Mouse (Mus musculus): ENCODE measurements around the gene Vezf1.

Gene Vezf1

DNA sequence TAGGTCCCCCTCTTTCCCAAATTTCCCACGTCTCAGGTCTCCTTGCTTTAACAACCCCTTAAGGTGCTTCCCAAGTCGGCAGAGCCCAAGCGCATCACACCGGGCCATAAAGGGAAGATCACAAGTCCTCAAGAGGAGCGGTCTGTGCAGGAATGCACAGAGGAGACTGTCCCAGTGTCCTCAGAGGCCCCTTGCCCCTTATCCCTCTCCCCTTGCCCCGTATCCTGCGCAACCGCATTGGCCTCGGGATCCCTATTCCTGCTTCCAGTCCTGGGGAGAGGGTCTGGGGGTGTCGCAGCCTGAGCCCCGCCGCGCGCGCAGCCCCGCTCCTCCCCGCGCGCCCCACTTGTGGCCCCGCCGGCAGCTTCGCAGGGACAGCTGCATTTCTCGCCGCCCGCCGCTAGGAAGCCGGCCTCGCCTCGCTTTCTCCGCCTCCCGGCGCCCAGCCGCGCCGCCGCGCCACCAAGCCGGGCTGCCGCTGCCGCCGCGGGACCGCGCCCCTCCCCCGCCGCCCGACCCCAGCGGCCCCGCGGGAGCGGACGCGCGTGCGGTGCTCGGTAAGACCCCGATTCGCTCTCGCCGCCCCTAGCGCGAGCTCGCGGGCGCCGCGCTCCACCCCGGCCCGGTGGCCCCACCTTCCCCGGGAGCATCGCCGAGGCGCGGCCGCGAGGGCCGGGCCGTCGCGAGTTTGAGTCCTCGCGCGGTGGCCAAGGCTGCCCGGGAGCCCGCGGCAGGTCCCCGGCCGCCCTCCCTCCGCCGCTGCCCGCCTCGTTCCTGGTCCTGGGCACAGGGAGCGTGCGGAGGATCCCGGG is 30.9 kb downstream of the Vezf1 start:
- in situ Hi-C loops (cut with MboI, MseI), result no loop called here

DNA sequence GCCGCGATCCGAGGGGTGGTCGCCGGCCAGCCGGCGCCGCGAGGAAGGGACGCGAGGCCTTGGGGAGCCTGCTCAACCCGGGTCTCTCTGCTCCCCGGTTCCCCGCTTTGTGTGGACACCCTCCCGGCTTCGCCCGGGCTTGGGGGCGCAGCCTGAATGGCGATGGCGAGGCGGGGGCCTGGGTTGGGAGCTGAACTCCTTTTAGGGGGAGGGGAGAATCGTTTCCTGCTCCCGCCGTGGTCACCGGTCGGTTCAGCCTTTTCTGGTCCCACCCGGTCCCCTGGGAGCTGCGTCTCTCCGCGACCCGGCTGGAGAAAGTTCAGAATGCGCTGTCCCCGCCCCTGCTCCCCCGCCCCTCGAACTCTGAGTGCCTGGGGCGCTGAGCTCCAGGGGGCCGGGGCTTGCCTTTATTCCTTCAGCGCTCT is 31.5 kb downstream of the Vezf1 start:
- in situ Hi-C loops (cut with MboI, MseI), result no loop called here

DNA sequence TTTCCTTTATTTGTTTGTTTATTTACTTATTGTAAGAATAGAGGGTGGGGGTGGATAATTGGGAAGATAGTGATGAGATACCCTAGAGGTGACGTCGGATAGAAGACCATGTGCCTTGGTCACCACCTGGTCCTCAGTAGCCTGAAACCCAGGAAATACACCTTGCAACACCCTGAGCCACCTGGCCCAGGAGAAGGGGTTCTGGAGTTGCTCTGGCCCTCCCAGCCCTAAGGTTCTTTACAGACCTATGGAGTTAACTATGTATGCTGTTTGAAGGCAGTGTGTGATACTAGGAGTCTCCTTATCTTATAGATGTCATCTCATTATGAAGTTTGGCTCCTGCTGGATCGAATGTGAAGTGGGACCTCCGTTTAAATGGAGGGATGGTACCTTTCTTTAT is 32.1 kb downstream of the Vezf1 start:
- in situ Hi-C loops (cut with MboI, MseI), result no loop called here

DNA sequence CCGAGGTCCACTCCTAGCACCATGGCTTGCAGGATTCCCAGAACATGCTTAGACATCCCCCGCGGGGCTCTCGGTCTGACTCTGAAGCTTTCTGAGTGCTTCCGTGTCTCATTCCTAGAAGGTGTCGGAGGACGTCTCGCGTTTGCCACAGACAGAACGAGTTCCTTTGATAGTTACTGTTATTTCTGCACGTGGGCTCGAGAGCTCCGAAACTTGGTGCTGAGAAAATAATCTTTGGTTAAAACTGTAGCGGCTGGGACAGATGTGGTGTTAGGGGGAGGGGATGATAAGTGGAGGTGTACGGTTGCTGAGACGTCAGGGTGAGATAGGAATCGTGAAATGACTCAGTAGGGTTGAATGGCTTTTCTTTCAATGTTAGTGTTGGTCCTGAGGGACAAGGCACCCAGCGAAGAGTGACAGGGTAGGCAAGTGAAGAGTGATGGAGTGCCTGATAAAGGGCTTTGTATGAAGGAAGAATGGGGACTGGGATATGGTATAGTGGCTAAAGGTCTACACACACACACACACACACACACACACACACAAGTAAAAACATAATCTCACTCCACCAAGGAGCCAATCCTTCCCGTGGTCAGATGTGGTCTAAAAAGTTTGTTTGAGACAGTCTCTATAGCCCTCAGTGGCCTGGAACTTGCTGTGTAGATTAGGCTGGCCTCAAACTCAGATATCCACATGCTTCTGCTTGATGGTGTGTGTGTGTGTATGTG is 35.3 kb downstream of the Vezf1 start:
- in situ Hi-C loops (cut with MboI, MseI), result no loop called here

DNA sequence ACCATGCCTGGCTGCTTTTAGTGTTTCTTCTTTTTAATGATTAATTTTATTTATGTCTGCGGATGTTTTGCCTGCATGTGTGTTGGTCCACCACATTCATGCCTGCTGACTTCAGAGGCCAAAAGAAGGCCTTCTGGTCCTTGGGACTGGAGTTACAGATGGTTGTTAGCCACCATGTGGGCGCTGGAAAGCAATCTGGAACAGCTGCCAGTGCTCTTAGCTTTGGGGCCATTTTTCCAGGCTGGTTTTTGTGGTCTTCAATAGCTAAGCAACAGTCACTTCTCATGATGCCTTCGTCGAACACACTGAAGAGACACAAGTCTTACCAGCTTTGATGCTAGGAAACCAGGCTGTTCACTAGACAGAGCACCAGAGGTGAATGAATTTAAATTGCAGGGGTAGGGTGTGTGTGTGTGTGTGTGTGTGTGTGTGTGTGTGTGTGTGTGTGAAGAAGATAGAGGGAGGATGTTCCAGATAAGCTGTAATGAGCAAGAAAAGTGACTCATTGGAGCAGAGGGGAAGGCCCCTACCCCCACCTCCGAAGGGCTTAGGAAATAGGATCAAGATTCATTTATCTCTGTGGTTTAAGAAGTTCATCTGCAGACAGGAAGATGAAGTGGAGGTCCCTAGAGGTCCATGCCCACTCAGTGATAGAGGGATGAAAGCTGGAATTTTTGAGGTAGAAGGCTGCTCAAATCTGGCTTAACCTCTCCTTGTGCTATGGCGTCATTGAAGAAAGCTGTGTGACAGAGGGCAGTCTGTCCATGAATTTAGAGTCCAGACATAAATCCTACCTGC is 37.6 kb downstream of the Vezf1 start:
- in situ Hi-C loops (cut with MboI, MseI), result no loop called here

DNA sequence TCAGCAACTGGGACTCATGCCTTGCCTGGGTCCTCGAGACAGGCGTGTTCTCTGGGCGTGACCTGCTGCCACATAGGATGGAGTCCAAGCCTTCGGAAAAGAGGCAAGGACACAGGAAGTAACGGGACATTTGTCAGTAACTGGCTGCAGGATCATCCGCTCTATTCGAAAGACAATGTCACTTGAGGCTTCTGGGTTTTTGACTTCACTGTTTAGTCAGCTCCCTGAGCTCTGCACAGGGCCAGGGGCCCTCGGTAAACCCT is 38.1 kb downstream of the Vezf1 start:
- in situ Hi-C loops (cut with MboI, MseI), result no loop called here

DNA sequence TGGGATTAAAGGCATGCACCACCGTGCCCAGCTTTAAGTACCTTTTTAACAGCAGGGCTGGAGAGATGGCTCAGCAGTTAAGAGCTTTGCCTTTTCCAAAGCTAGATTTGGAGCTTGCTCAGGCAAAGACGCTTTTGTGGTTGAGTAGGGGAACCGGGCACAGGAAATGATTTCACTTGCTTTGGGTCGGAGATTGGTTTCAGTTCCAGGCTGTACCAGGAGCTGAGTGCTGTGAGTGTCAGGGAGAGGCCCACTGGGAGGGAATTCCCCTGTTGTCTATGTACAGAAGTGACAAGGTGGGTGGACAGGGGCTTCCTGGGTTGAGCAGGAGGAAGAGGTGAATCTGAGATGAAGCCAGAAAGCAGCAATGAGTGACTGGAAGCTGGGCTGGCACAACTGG is 39.3 kb downstream of the Vezf1 start:
- in situ Hi-C loops (cut with MboI, MseI), result no loop called here

DNA sequence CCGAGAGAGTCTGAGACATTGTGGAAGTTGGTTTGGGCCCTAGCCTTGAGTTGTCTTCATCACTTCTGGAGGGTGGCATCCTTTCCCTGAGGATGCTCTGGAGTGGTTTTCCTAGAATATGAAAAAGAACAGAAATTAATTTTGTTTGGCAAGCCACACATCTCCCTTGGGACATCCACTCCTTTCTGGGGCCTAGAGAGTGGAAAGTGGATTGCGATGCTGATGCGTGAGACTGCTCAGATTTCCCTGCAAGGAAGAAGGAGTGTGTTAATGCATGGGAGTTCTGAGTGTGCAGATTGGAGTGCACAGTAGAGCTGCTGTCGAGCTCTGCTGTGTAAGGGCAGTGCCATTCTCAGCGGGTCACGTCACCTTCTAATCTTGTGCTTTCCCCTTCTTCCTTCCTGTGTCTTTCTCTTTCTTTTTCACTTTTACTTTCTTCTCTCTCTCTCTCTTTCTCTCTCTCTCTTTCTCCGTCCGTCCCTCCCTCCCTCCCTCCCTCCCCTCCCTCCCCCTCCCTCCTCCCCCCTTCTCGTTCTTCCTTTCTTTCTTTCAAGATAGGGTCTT is 42.0 kb downstream of the Vezf1 start:
- in situ Hi-C loops (cut with MboI, MseI), result no loop called here

DNA sequence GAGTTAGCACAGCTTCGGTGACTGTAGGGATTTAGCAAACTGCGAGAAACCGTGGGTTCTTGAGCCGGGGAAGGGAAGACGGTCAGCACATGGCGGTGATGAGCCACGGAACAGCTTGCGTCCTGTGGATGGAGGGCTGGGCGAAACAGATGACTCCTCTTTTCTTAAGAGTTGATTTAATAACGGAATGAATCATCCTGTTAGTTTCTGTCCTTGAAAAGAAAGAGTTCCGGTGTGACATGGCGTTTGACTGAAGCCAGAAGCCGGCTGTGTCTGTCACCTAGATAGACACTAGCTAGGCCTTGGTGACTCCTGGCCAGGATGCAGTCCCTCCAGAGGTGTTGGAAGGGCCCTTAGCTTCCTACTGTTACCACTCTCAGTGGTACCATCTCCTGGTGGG is 44.0 kb downstream of the Vezf1 start:
- in situ Hi-C loops (cut with MboI, MseI), result no loop called here

DNA sequence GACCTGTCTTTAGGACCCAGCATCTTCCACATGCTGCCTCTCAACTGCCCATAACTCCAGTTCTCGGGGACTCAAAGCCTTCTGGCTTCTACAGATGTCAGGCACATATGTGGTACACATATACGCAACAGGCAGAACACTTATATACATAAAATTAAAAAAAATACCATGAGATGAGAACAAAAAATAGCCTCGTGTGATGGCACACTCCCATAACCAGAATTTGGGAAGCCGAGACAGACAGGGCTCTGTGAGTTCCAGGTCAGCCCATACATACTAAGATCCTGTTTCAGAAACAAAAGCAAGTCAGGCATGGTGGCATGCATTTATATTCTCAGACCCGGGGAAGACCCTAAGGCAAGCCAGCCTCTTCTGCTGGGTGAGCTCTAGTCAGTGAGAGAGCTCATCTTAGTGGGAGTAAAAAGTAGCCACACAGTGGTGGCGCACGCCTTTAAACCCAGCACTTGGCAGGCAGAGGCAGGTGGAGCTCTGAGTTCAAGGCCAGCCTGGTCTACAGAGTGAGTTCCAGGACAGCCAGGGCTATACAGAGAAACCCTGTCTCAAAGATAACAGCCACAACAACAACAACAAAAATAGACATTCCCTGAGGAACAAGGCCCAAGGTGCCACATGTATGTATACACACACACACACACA is 44.7 kb downstream of the Vezf1 start:
- in situ Hi-C loops (cut with MboI, MseI), result no loop called here

DNA sequence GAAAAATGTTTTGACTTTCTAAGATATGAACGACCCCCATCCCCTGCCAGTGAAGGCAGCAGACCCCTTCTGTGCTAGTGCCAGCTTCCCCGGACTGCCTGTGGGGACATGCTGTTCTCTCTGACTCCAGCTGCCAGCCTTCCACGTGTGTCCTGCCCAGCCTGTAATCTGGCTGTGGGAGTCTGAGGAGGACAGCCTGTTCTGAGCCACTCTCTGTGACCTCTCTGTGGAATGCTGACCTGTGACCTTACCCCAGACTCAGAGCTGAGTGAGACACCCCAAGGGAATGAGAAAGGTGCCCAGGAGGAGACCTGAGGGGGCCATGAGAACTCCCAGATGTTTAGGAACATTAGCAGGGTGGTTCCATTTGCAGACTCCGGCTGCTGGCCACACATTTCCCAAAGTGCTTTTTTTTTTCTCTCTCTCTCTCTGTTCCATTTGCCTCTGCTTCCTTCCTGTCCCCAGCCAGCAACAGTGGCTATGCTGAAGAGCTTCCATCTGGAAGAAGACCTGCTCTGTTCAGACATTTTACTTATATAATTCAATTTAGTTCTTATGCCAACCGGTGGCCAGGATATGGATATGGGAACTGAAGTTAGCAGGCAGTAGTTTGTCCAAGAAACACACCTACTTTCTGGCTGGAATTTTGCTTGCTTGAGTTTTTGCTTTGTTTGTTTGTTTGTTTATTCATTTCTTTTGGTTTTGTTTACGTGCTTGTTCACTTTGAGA is 45.6 kb downstream of the Vezf1 start:
- in situ Hi-C loops (cut with MboI, MseI), result no loop called here

DNA sequence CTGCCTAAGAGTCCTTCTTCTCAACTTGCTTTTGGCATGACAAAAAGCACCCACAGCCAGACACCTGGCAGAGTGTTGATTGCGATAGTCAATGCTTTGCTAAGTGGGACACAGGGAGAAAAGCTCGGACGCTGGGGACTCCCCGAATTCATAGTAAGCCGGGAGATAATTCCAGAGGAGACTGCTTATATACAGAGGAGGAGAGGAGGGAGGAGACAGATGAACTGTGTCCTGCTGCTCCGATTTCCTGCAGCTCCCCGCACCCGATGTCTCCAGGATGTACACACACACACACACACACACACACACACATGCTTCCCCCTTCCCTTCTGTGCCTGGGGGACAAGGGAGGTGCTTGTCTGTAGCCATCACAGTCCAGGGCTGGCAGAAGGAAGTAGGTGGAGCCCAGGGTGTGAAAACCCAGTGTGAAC is 46.8 kb downstream of the Vezf1 start:
- in situ Hi-C loops (cut with MboI, MseI), result no loop called here

DNA sequence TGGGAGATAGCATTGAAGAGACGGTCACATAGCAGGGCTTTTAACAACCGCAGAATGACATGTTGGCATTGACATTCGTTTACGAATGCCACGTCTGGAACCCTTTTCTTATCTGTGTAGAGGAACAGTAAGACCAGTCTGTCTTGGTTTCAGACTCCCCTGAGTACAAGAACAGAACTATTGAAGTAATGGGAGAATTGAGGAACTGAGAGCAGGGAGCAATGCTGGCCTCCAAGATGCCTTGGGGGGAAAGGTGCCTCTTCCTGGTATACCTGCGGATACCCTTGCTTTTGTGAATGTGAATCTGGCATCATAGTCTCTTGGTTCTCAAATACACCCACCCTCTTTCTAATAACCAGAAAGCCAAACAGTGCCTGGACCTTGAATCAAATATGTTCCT is 48.5 kb downstream of the Vezf1 start:
- in situ Hi-C loops (cut with MboI, MseI), result no loop called here

DNA sequence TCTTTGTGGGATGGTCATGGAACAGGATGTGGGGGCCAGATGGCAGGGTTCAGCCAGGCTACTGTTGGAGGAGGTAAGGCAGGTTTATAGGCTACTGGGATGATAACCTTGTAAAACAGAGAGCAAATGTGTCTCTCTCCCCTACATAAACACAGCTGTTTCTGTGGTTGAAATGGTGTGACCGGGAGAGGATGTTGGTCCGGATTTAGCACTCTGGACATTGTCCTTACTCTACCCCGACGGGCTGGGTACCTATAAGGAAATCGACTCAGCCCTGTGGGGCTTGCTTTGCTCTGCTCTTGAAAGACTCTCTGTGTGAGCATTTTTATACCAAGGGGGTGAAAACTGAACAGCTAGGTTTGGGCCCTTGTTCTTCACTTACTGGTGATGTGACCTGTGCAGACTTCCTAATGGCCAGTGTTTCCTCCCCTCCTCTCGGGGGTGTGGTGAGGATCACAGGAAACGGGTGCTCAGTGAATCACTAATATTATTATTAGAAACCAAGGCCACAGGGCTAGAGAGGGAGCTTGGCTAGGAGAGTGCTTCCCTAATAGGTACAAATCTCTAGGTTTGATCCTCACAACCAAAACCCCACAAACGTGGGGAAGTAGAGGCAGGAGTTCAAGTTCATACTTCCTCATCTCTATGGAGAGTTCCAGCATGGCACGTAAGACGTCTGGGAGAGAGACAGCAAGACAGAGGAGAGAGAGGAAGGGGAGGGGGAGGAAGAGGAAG is 49.4 kb downstream of the Vezf1 start:
- in situ Hi-C loops (cut with MboI, MseI), result no loop called here

DNA sequence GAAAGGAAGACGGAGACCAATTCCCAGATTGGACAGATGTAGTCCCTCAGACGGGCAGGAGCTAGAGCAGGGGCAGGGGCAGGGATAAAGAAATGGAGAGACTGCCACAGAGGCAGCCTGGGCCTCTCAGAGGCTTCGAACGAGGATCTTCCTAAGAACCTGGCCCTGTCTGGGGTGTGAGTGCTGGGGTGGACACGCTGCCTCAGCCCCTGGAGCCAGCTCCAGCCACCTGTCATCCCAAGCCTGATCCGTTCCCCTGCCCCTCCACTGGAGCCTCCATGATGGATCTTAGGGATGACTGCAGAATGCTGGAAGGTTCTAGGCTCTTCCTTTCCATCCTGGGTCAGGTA is 50.0 kb downstream of the Vezf1 start:
- in situ Hi-C loops (cut with MboI, MseI), result no loop called here

DNA sequence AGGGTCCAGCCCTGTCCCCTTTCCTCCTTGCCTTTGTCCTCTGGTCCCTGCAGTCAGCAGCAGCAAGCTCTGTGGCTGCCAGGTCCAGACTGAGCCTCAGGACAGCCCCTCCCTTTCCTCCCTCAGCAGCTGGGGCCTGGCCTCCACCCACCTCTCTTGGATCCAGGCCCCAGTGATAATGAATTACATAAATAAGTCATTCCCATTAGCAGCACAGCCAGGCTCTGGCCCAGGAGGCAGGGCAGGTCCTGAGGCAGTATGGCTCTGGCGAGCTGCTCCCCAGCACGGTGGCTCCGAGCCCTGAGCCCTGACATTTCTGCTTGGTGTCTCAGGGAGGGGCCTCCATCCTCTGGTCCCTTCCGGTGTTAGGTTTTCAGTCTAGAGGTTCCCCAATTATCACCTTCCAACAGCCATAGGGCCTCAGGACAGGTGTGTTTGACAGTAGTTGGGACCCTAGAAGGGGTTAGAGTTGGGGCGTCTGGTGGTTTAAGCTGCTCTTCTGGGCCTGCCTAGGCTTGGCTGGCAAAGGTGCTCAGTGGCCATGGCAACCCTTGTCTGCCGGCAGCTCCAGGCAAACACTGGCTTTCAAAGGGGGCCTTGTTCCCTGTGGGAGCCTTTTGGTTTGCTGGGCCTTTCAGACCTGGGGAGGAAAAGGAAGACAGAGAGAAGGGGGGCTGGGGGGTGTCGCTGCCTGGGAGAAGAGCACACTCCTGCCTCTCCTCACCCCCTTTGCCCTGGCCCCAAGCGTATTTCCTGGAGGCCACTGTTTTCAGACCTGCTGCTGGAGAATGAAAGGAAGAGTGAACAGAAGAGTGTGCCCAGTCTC is 51.0 kb downstream of the Vezf1 start:
- in situ Hi-C loops (cut with MboI, MseI), result no loop called here

DNA sequence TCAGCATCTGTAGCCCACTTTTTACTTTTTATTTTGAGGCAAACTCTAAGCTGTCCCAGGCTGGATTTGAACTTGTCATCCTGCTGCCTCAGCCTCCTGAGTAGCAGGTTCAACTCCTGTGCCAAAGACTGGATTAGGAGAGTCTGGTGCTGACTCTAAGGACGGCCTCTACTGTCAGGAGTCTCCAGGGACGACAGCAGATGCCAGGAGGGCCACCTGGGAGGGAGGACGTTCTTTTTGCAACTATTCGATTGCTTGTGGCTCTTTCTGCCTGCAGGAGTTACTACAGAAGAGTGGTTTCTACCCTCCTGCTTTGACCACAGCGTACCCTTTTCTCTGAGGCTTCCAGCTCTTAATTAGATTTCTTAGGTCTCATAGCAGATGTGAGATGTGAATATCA is 54.5 kb downstream of the Vezf1 start:
- in situ Hi-C loops (cut with MboI, MseI), result no loop called here

DNA sequence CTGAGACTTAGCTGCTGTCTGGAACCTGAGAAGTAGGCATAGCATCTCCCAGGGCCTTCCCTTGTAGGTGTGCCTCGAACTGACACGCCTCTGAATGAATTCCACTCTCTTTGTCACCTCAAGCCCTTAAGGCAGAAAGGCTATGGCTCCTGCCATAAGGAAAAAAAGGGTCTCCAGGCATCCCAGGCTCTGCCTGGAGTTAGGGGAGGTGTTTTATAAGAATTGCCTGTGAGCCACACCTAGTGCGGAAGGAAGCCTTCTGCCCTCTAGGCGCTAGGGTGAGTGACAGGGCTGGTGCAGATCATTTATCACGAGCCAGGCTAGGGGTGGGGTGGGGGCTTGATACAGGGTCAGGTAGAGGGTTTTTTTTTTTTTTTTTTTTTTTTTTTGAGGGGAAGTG is 54.9 kb downstream of the Vezf1 start:
- in situ Hi-C loops (cut with MboI, MseI), result no loop called here

DNA sequence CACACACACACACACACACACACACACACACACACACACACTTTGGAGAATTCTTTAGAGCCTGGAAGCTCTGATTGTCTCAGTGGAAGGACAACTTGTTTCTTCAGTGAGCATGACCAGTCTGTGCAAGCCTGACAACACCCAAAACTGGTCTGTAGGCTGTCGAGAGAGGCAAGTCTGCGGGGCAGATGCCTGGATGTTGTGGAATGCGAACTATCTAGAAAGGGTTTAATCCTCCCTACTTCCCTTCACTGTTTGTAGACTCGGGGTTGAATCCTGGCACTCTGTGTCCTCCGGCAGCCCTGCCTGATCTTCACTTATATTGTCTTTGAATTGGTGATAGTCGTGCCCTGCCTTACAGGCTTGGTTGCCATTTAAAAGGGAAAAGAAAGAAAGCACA is 55.7 kb downstream of the Vezf1 start:
- in situ Hi-C loops (cut with MboI, MseI), result no loop called here

DNA sequence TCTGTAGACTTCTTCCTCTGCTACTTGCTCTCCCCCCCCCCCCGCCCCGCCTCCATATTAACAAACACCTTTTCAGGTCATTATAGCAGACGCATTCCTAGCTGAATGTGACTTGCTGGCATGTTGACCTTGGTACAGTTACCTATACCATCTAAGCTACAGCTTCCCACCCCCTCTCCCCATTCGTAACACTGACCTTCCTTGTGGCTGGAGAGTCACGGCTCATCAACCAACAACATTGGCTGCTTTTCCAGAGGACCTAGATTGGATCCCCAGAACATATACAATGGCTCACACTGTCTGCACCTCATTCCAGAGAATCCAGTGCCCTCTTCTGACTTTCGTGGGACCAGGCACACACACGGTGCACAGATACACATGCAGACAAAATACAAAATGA is 57.4 kb downstream of the Vezf1 start:
- in situ Hi-C loops (cut with MboI, MseI), result loop anchor here (25.0 kb wide), 1 partner anchor 638 kb away; no protein-coding TSS in a partner anchor

Measured in regulatory T cell (primary cell).